Mouse (Mus musculus): ENCODE measurements around the gene Hexb. TPM values are rescaled to one million over a fixed set of nuclear protein-coding genes. Genes with fewer than 3 reads are reported as not detected.

Hexb gene
- polyA plus RNA-seq, 2 experiments, result 12.8 to 18.4 TPM

- H3K27ac ChIP-seq, result no peak overlapping the region
- H3K4me3 ChIP-seq (ENCODE audit: insufficient read depth in 1 of 2, low read depth in 2 of 2, low read length in 2 of 2), result no peak overlapping the region
- DNase-seq (ENCODE audit: low read depth in 3 of 3, low spot score in 3 of 3) (no peak), ATAC-seq (ENCODE audit: insufficient read depth) (no peak)
- H3K9ac ChIP-seq (replicated peaks), result no peak overlapping the region
- H3K36me3 ChIP-seq (replicated peaks; ENCODE audit: control insufficient read depth, insufficient read depth, low read depth), result no peaks in the 10 kb centered on the region
- H3K9me3 ChIP-seq (ENCODE audit: control insufficient read depth, low read length), result no peaks in the 10 kb centered on the region
- WGBS (ENCODE audit: insufficient replicate concordance), result 51% methylated on average over 4 of the region's 4 CpGs
- no peaks in the 10 kb centered on the region for H3K4me1 ChIP-seq (replicated peaks; ENCODE audit: control insufficient read depth in 2 of 2, insufficient read depth in 2 of 2, low read length in 1 of 2)
- H3K4me2 ChIP-seq (ENCODE audit: low read depth), result no peak overlapping the region
- no peak for TF ChIP-seq CTCF (IDR thresholded peaks at IDR 0.05; ENCODE audit: low read depth)
- TF ChIP-seq EP300 (IDR thresholded peaks at IDR 0.05; ENCODE audit: low read depth), result no peak
- H3K27me3 ChIP-seq (ENCODE audit: control insufficient read depth, insufficient read depth, low read length), result no peaks in the 10 kb centered on the region
Measured at GRCm38 (mm10) chr13:97215563-97215962, 17.4 kb upstream of the Hexb start.

GRCm38 (mm10) chr13:97214583-97215268 lies 16.6 kb upstream of the Hexb start:
- H3K4me3 ChIP-seq (ENCODE audit: insufficient read depth in 1 of 2, low read depth in 2 of 2, low read length in 2 of 2), result no peak overlapping the region
- no peaks in the 10 kb centered on the region for H3K4me1 ChIP-seq (replicated peaks; ENCODE audit: control insufficient read depth in 2 of 2, insufficient read depth in 2 of 2, low read length in 1 of 2)
- H3K4me2 ChIP-seq (ENCODE audit: low read depth), result no peak overlapping the region
- WGBS (ENCODE audit: insufficient replicate concordance), result 56% methylated on average over 3 of the region's 3 CpGs
- H3K36me3 ChIP-seq (replicated peaks; ENCODE audit: control insufficient read depth, insufficient read depth, low read depth), result no peaks in the 10 kb centered on the region
- no peak overlapping the region for H3K9ac ChIP-seq (replicated peaks)
- no peak for TF ChIP-seq CTCF (IDR thresholded peaks at IDR 0.05; ENCODE audit: low read depth)
- no peak for TF ChIP-seq EP300 (IDR thresholded peaks at IDR 0.05; ENCODE audit: low read depth)
- H3K27ac ChIP-seq, result no peak overlapping the region
- H3K27me3 ChIP-seq (ENCODE audit: control insufficient read depth, insufficient read depth, low read length), result no peaks in the 10 kb centered on the region
- ATAC-seq (ENCODE audit: insufficient read depth) (no peak), DNase-seq (ENCODE audit: low read depth in 3 of 3, low spot score in 3 of 3) (no peak)
- no peaks in the 10 kb centered on the region for H3K9me3 ChIP-seq (ENCODE audit: control insufficient read depth, low read length)

DNA sequence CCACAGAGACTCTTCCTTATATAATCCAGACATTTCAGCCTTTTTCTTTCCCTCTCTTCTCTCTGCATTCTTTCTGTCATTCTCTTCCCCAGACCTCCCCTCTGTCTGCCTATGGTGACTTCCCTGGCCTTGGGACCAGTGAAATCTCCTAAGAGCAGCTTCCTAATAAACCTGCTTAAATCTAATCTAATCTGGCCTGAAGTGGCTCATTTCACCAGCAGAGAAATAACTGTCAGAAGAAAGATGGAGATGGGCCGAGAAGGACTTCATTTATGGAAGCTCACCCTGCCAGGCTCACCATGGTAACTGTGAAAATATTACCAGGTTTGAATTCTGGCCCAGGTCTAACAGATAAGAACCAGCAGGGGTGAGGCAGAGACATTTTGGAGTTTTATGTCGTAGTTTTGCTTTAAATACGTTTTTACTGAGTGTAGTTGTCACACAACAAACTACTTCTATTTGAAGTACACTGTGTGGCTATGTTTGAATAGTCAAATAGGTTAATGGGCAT lies 10.4 kb upstream of the Hexb start:
- ATAC-seq (ENCODE audit: insufficient read depth), result no peak
- WGBS (ENCODE audit: insufficient replicate concordance), result 35% methylated on average over 3 of the region's 3 CpGs
- no peak overlapping the region for H3K27ac ChIP-seq

DNA sequence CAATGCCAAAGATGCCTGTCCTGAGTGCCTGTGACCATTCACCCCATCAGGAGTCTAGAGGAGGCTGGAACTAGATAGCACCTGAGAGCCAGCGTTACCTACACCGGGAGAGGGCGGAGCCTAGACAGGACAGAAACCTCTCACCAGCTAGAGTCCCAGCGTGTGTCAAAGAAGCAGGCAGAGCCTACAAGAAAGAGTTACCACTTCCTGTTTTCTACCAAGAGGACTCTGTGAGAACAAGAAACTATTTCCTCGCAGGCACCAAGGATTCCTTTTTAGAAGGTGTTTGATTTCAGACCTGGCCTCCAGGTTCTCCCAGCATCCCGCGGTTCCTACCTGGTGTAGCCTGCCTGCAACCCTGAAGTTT lies 9.9 kb upstream of the Hexb start:
- WGBS (ENCODE audit: insufficient replicate concordance), result 27% methylated on average over 7 of the region's 7 CpGs
- no peak overlapping the region for H3K27ac ChIP-seq
- no peaks in the 10 kb centered on the region for H3K36me3 ChIP-seq (replicated peaks; ENCODE audit: control insufficient read depth, insufficient read depth, low read depth)
- H3K9ac ChIP-seq (replicated peaks), result no peak overlapping the region
- no peak overlapping the region for H3K4me3 ChIP-seq (ENCODE audit: insufficient read depth in 1 of 2, low read depth in 2 of 2, low read length in 2 of 2)
- H3K27me3 ChIP-seq (ENCODE audit: control insufficient read depth, insufficient read depth, low read length), result no peaks in the 10 kb centered on the region
- TF ChIP-seq CTCF (IDR thresholded peaks at IDR 0.05; ENCODE audit: low read depth), result no peak
- ATAC-seq (ENCODE audit: insufficient read depth), result no peak
- peaks cover 0 to 11% of the 10 kb centered on the region in 2 experiments; a peak in 2 of 4 replicates for H3K4me1 ChIP-seq (replicated peaks; ENCODE audit: control insufficient read depth in 2 of 2, insufficient read depth in 2 of 2, low read length in 1 of 2)
- no peak for DNase-seq (ENCODE audit: low read depth in 3 of 3, low spot score in 3 of 3)
- H3K4me2 ChIP-seq (ENCODE audit: low read depth), result no peak overlapping the region
- H3K9me3 ChIP-seq (ENCODE audit: control insufficient read depth, low read length), result no peaks in the 10 kb centered on the region

More for the DNA sequence above, 10.4 kb upstream of the Hexb start:
- no peak for TF ChIP-seq CTCF (IDR thresholded peaks at IDR 0.05; ENCODE audit: low read depth)
- TF ChIP-seq EP300 (IDR thresholded peaks at IDR 0.05; ENCODE audit: low read depth), result no peak
- Histone ChIP-seq H3K4me3 (ENCODE audit: insufficient read depth in 1 of 2, low read depth in 2 of 2, low read length in 2 of 2) (no peak overlapping the region), H3K36me3 (replicated peaks; ENCODE audit: control insufficient read depth, insufficient read depth, low read depth) (no peaks in the 10 kb centered on the region), H3K9me3 (ENCODE audit: control insufficient read depth, low read length) (no peaks in the 10 kb centered on the region), H3K4me2 (ENCODE audit: low read depth) (no peak overlapping the region), H3K9ac (replicated peaks) (no peak overlapping the region), H3K4me1 (replicated peaks; ENCODE audit: control insufficient read depth in 2 of 2, insufficient read depth in 2 of 2, low read length in 1 of 2) (peaks cover 0 to 11% of the 10 kb centered on the region in 2 experiments; a peak in 2 of 4 replicates), H3K27me3 (ENCODE audit: control insufficient read depth, insufficient read depth, low read length) (no peaks in the 10 kb centered on the region)
- DNase-seq (ENCODE audit: low read depth in 3 of 3, low spot score in 3 of 3), result no peak

DNA sequence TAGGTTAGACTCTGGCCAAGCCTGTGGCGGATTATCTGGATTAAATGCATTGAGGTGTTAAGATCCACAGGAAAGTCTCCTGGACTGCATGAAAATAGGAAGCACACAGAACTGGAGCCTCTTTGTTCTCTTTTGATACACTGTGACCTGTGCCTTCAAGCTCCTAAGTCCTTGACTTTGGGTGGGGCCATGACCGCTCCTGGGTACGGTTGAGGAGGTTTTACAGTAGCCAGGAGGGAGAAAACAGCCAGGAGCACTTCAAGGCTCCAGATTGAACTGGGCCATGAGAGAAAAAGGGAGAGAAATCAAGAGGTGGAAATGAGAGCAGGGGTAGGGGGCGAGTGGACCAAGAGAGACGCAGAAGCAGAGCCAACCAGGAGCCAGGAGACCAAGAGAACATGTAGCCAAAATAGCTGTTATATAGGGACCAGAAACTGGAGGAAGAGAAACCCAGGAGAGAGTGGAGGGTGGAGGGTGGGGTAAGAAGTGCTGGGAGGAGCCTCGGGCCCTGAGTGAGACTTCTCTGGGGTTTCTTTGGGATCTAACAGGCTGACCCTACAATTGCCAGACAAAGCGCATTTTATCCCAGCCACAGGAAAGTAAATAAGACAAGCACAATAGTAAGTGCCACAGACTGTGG lies 9.4 kb upstream of the Hexb start:
- WGBS (ENCODE audit: insufficient replicate concordance), result 60% methylated on average over 7 of the region's 7 CpGs
- Histone ChIP-seq H3K9ac (replicated peaks) (no peak overlapping the region), H3K4me1 (replicated peaks; ENCODE audit: control insufficient read depth in 2 of 2, insufficient read depth in 2 of 2, low read length in 1 of 2) (peaks cover 0 to 11% of the 10 kb centered on the region in 2 experiments; a peak in 2 of 4 replicates), H3K36me3 (replicated peaks; ENCODE audit: control insufficient read depth, insufficient read depth, low read depth) (no peaks in the 10 kb centered on the region), H3K4me2 (ENCODE audit: low read depth) (no peak overlapping the region), H3K27ac (no peak overlapping the region), H3K27me3 (ENCODE audit: control insufficient read depth, insufficient read depth, low read length) (no peaks in the 10 kb centered on the region), H3K9me3 (ENCODE audit: control insufficient read depth, low read length) (no peaks in the 10 kb centered on the region), H3K4me3 (ENCODE audit: insufficient read depth in 1 of 2, low read depth in 2 of 2, low read length in 2 of 2) (no peak overlapping the region)
- TF ChIP-seq CTCF (IDR thresholded peaks at IDR 0.05; ENCODE audit: low read depth) (no peak), EP300 (IDR thresholded peaks at IDR 0.05; ENCODE audit: low read depth) (no peak)
- no peak for ATAC-seq (ENCODE audit: insufficient read depth)
- no peak for DNase-seq (ENCODE audit: low read depth in 3 of 3, low spot score in 3 of 3)

Data from liver, embryonic 14.5 days (tissue).